Mouse (Mus musculus): ENCODE data around the gene Nudt8. TPM values are rescaled to one million over a fixed set of nuclear protein-coding genes. Genes with fewer than 3 reads are reported as not detected.

Gene Nudt8
- 7.4 TPM for total RNA-seq (2023)

GRCm38 (mm10) chr19:4000119-4000900, at the start of gene Nudt8, which contains the start of gene Gm49405:
Nudt8 (plus strand) TSS chr19:4000580.
Gm49405 (plus strand) TSS chr19:4000626.

GRCm38 (mm10) chr19:3958470-3958869, 41.9 kb upstream of the Nudt8 start, which contains the start of gene Aldh3b3:
Aldh3b3 (plus strand) TSS chr19:3958645.

GRCm38 (mm10) chr19:3972229-3972628, 28.2 kb upstream of the Nudt8 start, which contains the start of gene Aldh3b2:
Aldh3b2 (plus strand) TSS chr19:3972328.

GRCm38 (mm10) chr19:3986334-3986733, 14.0 kb upstream of the Nudt8 start, which contains the start of gene Acy3:
Acy3 (plus strand) TSS chr19:3986570.

GRCm38 (mm10) chr19:3992416-3992815, 8.0 kb upstream of the Nudt8 start, which contains the start of gene Tbx10:
Tbx10 (plus strand) TSS chr19:3992752.

GRCm38 (mm10) chr19:4003112-4003511, 2.7 kb downstream of the Nudt8 start, which contains the start of gene Doc2g:
Doc2g (plus strand) TSS chr19:4003313.

GRCm38 (mm10) chr19:4012432-4013022, 12.1 kb downstream of the Nudt8 start, which contains the start of gene Ndufv1:
Ndufv1 (minus strand) TSS chr19:4012806.

GRCm38 (mm10) chr19:4037788-4038232, 37.4 kb downstream of the Nudt8 start, which contains the start of gene Gstp1:
Gstp1 (minus strand) TSS chr19:4037985.

GRCm38 (mm10) chr19:4045966-4046865, 45.8 kb downstream of the Nudt8 start, which contains the start of gene Gstp2:
Gstp2 (minus strand) TSS chr19:4046023.

Other genes starting within 250 kb of the Nudt8 start
- 201 TPM for gene Kmt5b, start 233.2 kb upstream of the Nudt8 start, total RNA-seq (2023)
- 77.8 TPM for gene Chka, start 148.8 kb upstream of the Nudt8 start, total RNA-seq (2023)
- gene Tcirg1, start 93.4 kb upstream of the Nudt8 start, total RNA-seq (2023) = 61.0 TPM
- gene Ndufs8, start 87.8 kb upstream of the Nudt8 start, total RNA-seq (2023) = 47.0 TPM
- gene Aldh3b1, start 70.8 kb upstream of the Nudt8 start, total RNA-seq (2023) = 1.7 TPM
- gene Unc93b1, start 65.4 kb upstream of the Nudt8 start, total RNA-seq (2023) = 46.4 TPM
- gene Aldh3b3, start 41.9 kb upstream of the Nudt8 start, total RNA-seq (2023) = not detected
- gene Aldh3b2, start 28.3 kb upstream of the Nudt8 start, total RNA-seq (2023) = not detected
- not detected for gene Acy3, start 14.0 kb upstream of the Nudt8 start, total RNA-seq (2023)
- not detected for gene Tbx10, start 7.8 kb upstream of the Nudt8 start, total RNA-seq (2023)
- gene Gm49405, start within 50 bp of the Nudt8 start, total RNA-seq (2023) = 2.3 TPM
- 2.9 TPM for gene Doc2g, start 2.7 kb downstream of the Nudt8 start, total RNA-seq (2023)
- gene Ndufv1, start 12.2 kb downstream of the Nudt8 start, total RNA-seq (2023) = 84.9 TPM
- 182 TPM for gene Gstp1, start 37.4 kb downstream of the Nudt8 start, total RNA-seq (2023)
- 20.7 TPM for gene Gstp2, start 45.4 kb downstream of the Nudt8 start, total RNA-seq (2023)
- 39.0 TPM for gene Gstp3, start 59.0 kb downstream of the Nudt8 start, total RNA-seq (2023)
- gene Cabp2, start 81.0 kb downstream of the Nudt8 start, total RNA-seq (2023) = not detected
- 152 TPM for gene Cdk2ap2, start 96.6 kb downstream of the Nudt8 start, total RNA-seq (2023)
- 266 TPM for gene Pitpnm1, start 99.4 kb downstream of the Nudt8 start, total RNA-seq (2023)
- gene Aip, start 125.3 kb downstream of the Nudt8 start, total RNA-seq (2023) = 149 TPM
- gene Gpr152, start 139.2 kb downstream of the Nudt8 start, total RNA-seq (2023) = 0.26 TPM
- gene Cabp4, start 143.5 kb downstream of the Nudt8 start, total RNA-seq (2023) = 0.18 TPM
- 121 TPM for gene Coro1b, start 148.0 kb downstream of the Nudt8 start, total RNA-seq (2023)
- 209 TPM for gene Ptprcap, start 153.0 kb downstream of the Nudt8 start, total RNA-seq (2023)
- gene Rps6kb2, start 162.8 kb downstream of the Nudt8 start, total RNA-seq (2023) = 41.0 TPM
- gene Carns1, start 174.9 kb downstream of the Nudt8 start, total RNA-seq (2023) = 75.2 TPM
- 228 TPM for gene Tbc1d10c, start 190.7 kb downstream of the Nudt8 start, total RNA-seq (2023)
- gene Ppp1ca, start 191.5 kb downstream of the Nudt8 start, total RNA-seq (2023) = 315 TPM
- gene Rad9a, start 201.1 kb downstream of the Nudt8 start, total RNA-seq (2023) = 28.3 TPM
- gene Clcf1, start 213.7 kb downstream of the Nudt8 start, total RNA-seq (2023) = 107 TPM
- not detected for gene AC109138.7, start 213.8 kb downstream of the Nudt8 start, total RNA-seq (2023)
- 56.2 TPM for gene Pold4, start 231.3 kb downstream of the Nudt8 start, total RNA-seq (2023)